In genomic region chr1:187205506-187205905, GRCm38 (mm10) we compare ENCODE assay signal across 18 mouse cellular contexts. TPM values are rescaled to one million over a fixed set of nuclear protein-coding genes. Genes with fewer than 3 reads are reported as not detected.
"Had no signal": no experiment of that assay in that cellular context is flagged by ENCODE, and none has a peak within 500 bp of the region (broad histone marks: within the 10 kb centered on the region; RNA-seq: fewer than 3 reads in every experiment).

No protein-coding gene starts in this region.

- H3K9me3 ChIP-seq: neural tube, embryonic 13.5 days; neural tube, embryonic 15.5 days; stomach, embryonic 15.5 days had no signal

- H3K9ac ChIP-seq: neural tube, embryonic 13.5 days; neural tube, embryonic 15.5 days; stomach, embryonic 15.5 days had no signal

- H3K4me3 ChIP-seq: neural tube, embryonic 13.5 days; neural tube, embryonic 15.5 days; stomach, embryonic 15.5 days had no signal

- H3K36me3 ChIP-seq: neural tube, embryonic 13.5 days; neural tube, embryonic 15.5 days; stomach, embryonic 15.5 days had no signal

- H3K27ac ChIP-seq: neural tube, embryonic 13.5 days; neural tube, embryonic 15.5 days; stomach, embryonic 15.5 days; stomach, postnatal 0 days had no signal

- H3K27me3 ChIP-seq: neural tube, embryonic 13.5 days; neural tube, embryonic 15.5 days; stomach, embryonic 15.5 days had no signal

- DNase-seq: retina, postnatal 1 day; right cerebral cortex, adult 18-20 months; right cerebral cortex, postnatal 14 days; right cerebral cortex, postnatal 25 days; right cerebral cortex, postnatal 4 days; spleen, adult 18-20 months; thymus, adult 18-20 months; thymus, adult 2 months; thymus, postnatal 14 days; thymus, postnatal 25 days; thymus, postnatal 36 days; thymus, postnatal 4 days had no signal

- H3K4me1 ChIP-seq: neural tube, embryonic 13.5 days; neural tube, embryonic 15.5 days; stomach, embryonic 15.5 days had no signal

- H3K4me2 ChIP-seq: neural tube, embryonic 13.5 days; neural tube, embryonic 15.5 days; stomach, embryonic 15.5 days had no signal

RNA-seq across cellular contexts. Expression of gene Spata17, which starts 9.8 kb away (rescaled TPM):
- polyA plus RNA-seq: small intestine, adult 2 months; spleen, adult 2 months had no signal
